Mouse (Mus musculus) 416B (cell line): ENCODE results near the gene Gatad2b.
A peak's percentile ranks its signal among the peaks of the same experiment; 100 is the strongest.
"Not testable (repeated sequence)": the region's sequence is repeated elsewhere in the genome, so short reads cannot be mapped to it uniquely, and the experiment has no call there.

ENCODE experiments used
- DNase-seq: peaks from one replicate; pipeline ENCODE4 v3.0.0; 2011; ENCODE audit warnings: low read depth

The Gatad2b gene

GRCm38 (mm10) chr3:90265932-90266741, 26.8 kb upstream of the Gatad2b start:
- DNase-seq = peak; percentile 87

GRCm38 (mm10) chr3:90266901-90267775, 25.8 kb upstream of the Gatad2b start:
- DNase-seq = peak; percentile 44

- DNase-seq = no peak
Measured at GRCm38 (mm10) chr3:90268190-90268589, 24.8 kb upstream of the Gatad2b start.

GRCm38 (mm10) chr3:90268971-90269370, 24.0 kb upstream of the Gatad2b start:
- DNase-seq = no peak

GRCm38 (mm10) chr3:90270784-90271183, 22.2 kb upstream of the Gatad2b start:
- DNase-seq = no peak

- no peak for DNase-seq
Measured at GRCm38 (mm10) chr3:90272170-90272569, 20.8 kb upstream of the Gatad2b start.

- no peak for DNase-seq
Measured at GRCm38 (mm10) chr3:90273855-90274254, 19.1 kb upstream of the Gatad2b start.

- DNase-seq = no peak
Measured at GRCm38 (mm10) chr3:90275286-90275685, 17.7 kb upstream of the Gatad2b start.

GRCm38 (mm10) chr3:90276858-90277257, 16.1 kb upstream of the Gatad2b start:
- DNase-seq = no peak

GRCm38 (mm10) chr3:90277793-90278192, 15.2 kb upstream of the Gatad2b start:
- DNase-seq = no peak

- no peak for DNase-seq
Measured at GRCm38 (mm10) chr3:90278211-90278610, 14.8 kb upstream of the Gatad2b start.

GRCm38 (mm10) chr3:90279216-90279615, 13.8 kb upstream of the Gatad2b start:
- DNase-seq = no peak

GRCm38 (mm10) chr3:90279743-90280142, 13.2 kb upstream of the Gatad2b start:
- DNase-seq = no peak

GRCm38 (mm10) chr3:90280708-90281107, 12.3 kb upstream of the Gatad2b start:
- DNase-seq = no peak

GRCm38 (mm10) chr3:90284150-90284549, 8.8 kb upstream of the Gatad2b start:
- DNase-seq = no peak

- DNase-seq = not testable (repeated sequence)
Measured at GRCm38 (mm10) chr3:90289403-90289802, 3.6 kb upstream of the Gatad2b start.

GRCm38 (mm10) chr3:90290602-90291001, 2.4 kb upstream of the Gatad2b start:
- DNase-seq = peak; percentile 58

GRCm38 (mm10) chr3:90291982-90292344, 1.0 kb upstream of the Gatad2b start:
- no peak for DNase-seq

GRCm38 (mm10) chr3:90293352-90294063, 530 bp downstream of the Gatad2b start:
- peak; percentile 61 for DNase-seq

GRCm38 (mm10) chr3:90294064-90294440, 1.1 kb downstream of the Gatad2b start:
- peak; percentile 39 for DNase-seq

GRCm38 (mm10) chr3:90294651-90295050, 1.7 kb downstream of the Gatad2b start:
- DNase-seq = no peak

GRCm38 (mm10) chr3:90305801-90306200, 12.8 kb downstream of the Gatad2b start:
- DNase-seq = no peak
